Mouse (Mus musculus) CD4-positive helper T cell, adult 2 months (primary cell): ENCODE results near the gene Rps6kb1.
A peak's percentile ranks its signal among the peaks of the same experiment; 100 is the strongest.
"Not testable (repeated sequence)": the region's sequence is repeated elsewhere in the genome, so short reads cannot be mapped to it uniquely, and the experiment has no call there.

Experiments
- DNase-seq: peaks from one replicate; pipeline ENCODE4 v3.0.0-alpha.2; 2012; ENCODE audit warnings: low read depth, missing footprints, low spot score

Rps6kb1 gene

DNA sequence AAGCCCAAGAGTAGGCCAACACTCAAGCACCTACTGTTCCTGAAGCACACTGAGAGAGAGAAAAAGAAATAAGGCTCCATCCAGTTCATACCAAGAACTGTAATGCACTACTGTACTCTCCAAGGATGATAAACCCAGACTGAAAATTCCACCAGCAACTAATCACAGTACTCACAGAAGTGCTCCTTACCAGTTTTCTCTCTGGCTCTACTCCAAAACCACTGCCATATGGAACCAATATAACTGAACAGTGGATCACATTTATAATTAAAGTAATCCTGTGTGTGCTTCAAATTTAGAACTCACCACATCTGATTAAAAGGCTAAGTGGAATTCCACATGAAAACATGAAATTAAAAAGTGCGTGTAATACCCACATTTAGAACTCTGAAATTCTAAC, 1.8 kb downstream of the Rps6kb1 start:
- DNase-seq: no peak

DNA sequence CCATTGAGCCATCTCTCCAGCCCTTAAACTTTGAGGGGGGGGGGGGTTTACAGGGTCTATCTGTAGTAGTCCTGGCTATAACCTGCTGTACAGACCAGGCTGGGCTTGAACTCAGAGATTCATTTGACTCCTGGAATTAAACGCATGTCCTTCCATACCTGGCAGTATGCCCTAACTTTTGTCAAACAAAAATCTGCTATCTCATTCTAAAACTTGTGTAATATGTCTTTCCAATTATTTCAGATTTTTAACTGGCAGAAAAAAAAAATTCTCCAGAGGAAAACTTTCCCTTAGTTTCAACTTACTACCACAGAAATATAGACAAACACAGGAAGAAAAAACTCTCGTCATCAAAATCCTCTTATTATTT, 4.1 kb downstream of the Rps6kb1 start:
- DNase-seq: no peak

DNA sequence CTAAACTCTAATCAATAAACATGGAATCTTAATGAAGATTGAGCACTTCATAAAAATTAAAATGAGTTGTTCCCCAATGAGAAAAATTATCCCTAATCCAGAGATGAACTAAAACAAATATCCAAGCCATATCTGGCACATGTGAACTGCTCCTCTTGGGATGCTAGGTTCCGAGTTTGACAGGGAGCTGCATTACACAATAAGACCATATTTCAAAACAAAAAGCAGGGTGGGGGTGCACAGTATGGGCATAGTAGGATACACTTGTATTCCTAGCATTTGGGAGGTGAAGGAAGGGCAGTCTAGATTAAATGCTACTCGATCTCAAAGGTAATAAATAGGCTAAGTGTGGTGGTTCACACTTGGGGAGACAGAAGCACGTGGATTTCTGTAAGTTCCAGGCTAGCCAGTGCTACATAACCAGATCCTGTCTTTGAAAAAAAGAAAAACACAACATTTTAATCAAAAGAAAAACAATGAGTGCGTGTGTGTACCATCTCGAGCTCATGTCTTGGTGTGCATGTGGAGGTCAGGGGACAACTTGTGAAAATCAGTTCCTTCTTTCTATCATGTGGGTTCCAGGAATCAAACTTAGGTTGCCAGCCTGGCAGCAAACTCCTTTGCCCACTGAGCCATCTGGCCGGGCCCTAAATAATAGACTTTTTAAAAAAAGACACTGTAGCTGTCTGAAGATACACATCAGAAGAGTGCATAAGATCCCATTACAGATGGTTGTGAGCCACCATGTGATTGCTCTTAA, 4.7 kb downstream of the Rps6kb1 start:
- DNase-seq: no peak

DNA sequence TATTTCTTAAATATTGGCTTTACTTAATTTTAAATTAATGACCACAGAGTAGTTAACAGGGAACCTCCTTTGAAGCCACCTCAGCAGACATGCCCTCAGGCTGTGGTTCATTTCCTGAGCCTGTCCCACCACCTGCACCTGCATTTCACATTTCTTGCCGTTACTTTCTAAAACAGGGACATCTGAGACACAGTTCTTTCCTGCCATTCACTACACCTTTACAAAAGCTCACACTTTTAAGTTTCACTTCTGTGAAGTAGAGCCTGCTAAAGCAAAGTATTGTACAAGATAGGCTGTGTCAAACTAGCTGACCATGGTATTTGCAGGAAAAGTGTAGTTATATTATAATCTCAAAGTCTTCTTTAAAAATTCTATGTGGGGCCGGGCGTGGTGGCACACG, 5.8 kb downstream of the Rps6kb1 start:
- no peak for DNase-seq

DNA sequence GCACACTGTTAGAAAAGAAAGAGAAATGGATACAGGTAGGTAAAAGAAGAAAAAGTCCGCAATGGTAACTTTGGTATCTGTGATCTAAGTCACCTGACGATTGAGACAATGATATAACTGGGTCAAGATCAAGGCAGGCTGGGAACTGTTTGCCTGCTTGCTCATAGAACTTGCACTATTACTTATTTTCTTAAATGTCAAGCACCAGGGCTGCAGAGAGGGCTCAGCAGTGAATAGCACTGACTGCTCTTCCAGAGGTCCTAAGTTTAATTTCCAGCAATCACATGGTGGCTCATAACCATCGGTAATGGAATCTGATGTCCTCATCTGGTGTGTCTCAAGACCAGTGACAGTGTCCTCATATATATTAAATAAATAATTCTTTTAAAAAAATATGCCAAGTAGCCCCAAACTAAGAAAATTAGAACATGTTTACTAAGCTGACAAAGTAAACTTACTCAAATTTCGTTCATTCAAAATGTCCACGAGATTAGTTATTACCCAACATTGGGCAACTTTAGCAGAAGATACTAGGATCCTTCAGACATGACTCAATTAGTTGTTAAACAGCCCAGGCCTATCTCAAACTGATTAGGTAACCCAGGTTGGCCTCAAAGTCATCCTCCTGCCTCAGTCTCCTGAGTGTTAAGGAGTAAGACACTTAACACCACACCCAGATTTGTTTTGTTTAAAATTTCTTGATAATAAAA, 10.2 kb downstream of the Rps6kb1 start:
- DNase-seq: no peak

DNA sequence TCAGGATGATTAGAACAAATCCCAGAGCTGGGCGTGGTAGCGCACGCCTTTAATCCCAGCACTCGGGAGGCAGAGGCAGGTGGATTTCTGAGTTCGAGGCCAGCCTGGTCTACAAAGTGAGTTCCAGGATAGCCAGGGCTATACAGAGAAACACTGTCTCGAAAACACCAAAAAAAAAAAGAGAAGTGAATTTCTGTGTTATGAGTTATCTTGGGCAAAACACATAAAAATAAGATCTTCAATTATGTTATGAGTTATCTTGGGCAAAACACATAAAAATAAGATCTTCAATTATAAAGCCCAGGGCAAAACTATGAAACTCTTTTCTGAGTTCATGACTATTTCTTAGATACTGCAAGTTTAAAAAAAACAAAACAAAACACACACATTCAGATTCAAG, 11.3 kb downstream of the Rps6kb1 start:
- not testable (repeated sequence) for DNase-seq

DNA sequence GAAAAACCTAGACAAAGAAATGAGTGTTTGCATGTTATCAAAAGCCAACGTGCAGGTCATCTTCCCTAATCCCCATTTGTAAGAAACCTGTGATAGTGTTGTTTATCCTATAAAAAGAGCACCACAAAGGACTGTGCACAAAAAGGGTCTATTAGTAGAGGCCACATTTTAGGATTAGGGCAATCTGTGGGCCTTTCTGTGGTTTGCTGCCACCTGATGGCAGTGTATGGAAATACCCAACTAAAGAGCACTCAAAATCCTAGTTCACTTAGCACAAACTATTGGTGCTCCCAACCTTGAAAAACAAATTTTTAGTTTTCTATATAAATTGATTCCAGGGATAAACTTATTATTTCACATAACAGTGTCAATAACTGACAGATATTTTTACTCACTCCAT, 11.8 kb downstream of the Rps6kb1 start:
- peak; percentile 32 for DNase-seq

DNA sequence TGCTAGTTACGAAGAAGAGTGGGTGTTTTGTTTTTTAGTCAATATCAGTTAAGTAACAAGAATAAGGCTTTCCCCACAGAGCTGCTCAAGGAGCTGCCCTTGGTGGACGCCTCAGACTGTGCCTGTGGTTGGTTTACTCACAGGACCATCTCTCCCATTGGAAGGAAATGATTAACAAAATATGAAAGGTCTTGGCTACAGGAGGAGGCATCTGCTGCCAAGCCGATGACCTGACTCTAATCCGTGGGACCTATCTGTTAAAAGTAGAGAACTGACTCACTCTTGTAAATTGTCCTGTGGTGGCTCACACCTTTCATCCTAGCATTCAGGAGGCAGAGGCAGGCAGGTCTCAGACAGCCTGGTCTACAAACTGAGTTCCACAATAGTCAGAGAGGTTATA, 17.1 kb downstream of the Rps6kb1 start:
- DNase-seq: no peak

DNA sequence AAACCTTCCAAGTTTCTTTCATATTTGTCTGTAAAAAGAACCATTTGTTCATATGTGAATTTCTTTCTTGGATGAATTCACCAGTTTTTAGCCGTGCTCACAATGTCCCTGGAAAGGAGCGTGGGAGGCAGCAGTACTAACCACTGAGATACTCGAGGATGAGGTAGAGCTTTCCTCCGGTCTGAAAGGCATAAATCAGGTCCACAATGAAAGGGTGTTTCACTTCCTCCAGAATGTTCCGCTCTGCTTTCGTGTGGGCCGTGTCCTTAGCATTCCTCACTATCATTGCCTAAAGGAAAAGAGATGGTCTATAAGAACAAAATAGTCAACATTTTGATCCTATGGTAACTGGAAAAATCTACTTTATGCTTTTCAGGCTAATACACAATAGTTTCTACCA, 24.9 kb downstream of the Rps6kb1 start:
- DNase-seq: no peak

DNA sequence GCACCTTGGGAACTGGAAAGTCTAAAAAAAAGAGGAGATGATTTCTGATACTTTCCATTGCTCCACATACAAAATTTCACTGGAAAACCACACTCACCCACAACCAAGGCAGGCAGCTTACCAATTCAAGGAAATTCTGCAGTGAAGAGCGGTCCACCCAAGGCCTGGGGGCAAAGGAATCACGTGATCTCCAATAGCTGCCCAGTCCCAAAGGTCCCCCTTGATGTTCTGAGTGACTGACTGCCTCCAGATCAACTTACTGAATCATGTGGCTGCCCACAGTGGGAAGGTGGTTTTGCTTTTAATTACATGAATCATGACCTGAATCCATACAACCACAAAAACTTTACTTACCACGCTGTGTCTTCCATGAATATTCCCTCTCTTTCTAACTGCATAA, 27.4 kb downstream of the Rps6kb1 start:
- DNase-seq: no peak

DNA sequence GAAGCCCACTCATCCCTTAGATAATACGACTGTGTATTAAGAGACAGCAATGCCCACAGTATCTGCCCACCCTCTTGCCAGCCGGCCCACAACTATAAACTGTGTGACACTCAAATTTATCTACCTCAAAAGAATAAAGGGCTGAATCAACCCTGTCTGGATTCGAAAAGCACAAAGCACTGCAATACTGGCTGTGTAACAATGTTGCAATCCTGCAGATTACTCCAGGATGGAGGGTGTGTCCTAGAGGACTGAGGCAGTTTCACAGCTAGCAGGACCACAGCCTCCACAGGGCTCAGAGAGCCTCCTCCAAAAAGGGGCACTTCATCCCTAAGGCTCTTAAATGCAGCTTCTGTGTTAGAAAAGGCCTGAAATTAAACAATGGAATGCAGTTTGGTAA, 28.0 kb downstream of the Rps6kb1 start:
- DNase-seq: no peak

DNA sequence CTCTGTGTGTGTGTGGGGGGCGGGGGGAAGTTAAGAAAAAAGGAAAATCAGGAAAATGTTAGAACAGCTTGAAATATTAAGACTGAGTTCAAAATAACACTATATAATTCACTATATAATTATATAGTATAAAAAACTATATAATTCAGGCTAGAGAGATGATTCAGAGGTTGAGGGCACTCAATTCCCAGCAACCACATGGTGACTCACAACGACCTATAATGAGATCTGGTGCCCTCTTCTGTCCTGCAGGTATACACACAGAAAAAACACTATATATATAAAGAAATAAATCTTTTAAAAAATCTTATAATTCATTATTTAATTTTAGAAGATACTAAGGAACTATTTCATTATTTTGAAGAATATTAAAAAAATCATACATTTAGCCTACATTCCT, 36.6 kb downstream of the Rps6kb1 start:
- DNase-seq: no peak

DNA sequence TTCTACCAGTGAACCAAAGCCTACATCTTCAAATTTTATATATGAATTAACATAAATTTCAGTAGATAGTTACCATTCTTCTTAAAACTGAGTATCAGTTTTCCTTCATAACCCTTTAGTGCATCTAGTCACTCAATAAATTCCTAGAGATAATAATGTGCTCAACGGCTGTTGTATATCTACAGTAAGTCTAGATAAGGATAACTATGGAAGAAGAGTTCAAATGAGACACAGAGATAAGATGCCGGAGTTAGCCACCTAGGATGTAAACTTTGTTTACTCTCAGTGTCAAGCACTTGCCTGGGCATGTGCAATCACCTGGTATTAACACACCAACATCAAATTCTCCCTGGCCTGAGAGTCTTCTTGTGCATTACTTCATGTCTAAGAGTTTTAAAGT, 37.3 kb downstream of the Rps6kb1 start:
- no peak for DNase-seq

DNA sequence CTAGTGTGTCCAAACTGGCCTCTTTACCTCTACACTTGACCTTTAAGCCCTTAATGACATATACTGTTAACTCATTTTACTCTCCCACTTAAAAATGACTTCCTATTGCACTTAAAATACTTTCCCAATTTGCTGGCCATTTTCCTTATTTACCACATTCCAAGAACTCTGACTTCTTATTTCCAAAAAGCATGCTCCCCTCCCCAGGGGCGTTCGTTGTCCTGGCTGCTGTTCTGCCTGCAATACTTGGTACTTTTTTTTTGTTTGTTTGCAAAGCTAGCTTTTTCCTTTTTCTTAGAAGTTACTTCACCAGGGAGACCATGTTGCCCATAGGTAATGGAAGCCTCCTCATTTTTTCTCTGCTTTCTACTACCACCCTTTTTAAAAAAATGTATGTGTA, 41.5 kb downstream of the Rps6kb1 start:
- DNase-seq: no peak

DNA sequence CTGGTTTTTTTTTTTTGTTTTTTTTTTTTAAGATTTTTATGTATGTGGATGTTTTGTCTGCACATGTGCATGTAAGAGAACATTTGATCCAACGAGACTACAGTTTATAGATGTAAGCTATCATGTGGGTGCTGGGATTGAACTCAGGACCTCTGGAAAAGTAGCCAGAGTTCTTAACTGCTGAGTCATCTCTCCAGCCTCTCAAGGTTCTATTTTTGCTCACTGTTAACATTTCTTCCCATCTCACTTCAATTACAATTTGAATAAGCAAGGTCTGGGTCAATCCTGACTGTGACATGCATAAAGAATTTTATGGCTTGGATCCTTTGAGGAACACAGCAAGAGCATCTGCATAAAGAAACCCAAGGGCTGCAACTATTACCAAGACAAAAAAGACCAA, 43.8 kb downstream of the Rps6kb1 start:
- DNase-seq: no peak

DNA sequence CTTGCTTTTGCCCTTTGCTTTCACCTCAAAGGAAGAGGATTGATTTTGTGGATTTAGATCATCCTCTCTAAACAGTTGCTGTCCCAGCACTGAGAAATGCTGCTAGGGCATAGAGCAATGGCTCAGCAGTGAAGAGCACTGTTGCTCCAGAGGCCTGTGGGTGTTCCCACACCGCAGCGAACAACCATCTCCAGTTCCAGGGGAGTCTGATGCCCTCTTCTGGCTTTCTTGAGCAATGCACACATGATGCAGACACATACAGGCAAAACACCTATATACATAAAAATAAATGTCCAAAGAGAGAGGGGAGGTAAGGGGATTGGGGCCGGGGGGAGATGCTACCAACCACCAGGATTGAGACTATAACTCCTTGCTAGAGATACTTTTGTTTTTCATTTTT, 46.7 kb downstream of the Rps6kb1 start:
- DNase-seq: no peak

DNA sequence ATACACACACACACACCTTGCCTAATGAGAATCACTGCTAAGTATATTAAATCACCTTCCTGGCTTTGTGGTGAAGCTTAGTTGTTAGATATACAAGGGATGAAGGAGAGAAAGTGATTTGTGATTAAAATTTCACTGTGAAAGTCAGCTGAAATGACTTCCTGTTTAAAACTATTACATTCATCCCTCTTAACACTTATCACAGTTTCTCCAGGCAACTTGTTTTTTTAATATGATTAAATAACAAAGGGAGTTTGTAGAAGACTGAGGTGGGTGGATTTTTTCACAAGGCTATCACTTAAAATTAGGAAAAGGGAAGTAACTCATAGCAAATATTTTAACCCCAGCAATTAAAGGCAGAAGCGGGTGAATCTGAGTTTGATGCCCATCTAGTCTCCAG, 47.2 kb downstream of the Rps6kb1 start:
- no peak for DNase-seq

DNA sequence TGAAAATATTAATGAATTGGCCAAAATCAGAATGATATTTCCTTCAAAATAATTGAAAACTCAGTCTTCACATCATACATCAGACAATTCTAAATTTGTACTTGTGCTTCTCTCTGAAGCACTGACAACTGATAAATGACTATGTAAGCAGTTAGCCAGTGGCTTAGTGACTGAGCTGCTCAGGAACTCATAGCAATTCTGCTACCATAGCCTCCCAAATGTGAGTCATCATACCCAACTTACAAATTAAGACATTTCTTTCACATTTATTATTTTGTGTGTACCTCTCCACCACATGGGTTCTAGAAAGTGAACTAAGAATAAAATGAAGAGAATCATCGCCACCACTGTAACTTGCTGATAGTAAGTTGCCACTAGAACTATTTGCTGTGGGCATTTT, 53.8 kb downstream of the Rps6kb1 start:
- no peak for DNase-seq

DNA sequence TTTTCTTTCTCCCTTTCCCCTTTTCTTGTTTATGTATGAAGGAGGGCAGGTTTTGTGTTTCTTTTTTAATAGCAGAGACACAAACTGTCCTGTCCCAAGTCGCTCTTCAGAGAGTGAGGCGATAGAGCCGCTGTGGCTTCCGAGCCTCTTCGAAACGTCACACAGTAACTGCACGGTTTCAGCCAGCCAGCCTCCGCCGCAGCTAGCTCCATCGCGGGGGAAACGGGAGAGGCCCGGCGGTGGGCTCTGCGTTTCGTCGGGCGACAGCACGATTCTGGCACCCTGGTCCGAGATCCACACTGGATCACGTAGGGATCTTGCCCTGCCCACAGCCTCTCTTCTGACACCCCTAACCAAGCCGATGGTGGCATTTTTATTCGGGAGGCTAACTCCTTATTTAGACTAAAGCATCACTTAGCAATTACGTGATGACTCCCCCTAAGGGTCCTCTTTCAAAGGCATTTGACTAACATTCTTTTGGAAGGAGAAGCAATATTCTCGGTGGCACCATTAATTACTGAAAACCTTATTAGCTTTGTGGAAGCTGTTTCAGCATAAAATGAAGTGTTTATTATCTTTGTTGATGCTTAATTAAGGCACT, 59.6 kb downstream of the Rps6kb1 start:
- no peak for DNase-seq

DNA sequence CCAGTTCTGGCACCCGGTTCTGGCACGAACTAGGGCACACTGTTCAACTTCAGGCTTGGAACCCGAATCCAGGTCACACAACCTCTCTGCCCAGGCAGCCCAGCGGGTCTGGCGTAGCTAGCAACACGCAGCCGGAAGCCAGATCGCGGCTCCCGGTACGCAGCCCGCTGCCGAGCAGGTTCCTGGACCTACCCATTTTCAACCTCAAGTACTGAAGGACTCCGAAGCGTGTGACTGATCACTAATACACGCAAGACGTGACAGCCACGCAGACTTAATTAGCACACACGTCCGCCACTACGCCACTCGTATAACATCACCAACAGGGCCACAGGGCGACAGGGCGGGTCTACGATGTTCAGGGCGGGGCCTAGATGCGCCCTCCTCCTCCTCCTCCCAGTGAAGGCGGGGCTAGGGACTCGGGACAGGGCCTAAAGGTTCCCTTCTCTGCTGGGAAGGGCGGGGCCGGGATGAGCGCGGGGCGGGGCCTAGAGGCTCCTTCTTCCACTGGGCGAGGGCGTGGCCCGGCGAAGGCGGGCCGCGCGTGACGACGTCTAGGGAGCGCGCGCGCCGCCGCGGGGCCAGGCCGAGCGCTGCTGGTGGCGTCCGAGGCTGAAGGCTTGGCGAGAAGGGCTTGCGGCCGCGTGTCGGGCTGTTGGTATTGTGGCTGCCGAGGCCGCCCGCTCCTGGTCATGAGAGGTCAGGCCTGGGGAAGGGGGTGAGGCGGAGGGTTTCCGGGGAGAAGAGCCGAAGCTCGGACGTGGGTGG, 60.3 kb downstream of the Rps6kb1 start, which contains the start of gene Rnft1:
Rnft1 (plus strand) TSS at position 557 of the 768 bp plus-strand sequence.
- peak; percentile 99 for DNase-seq

DNA sequence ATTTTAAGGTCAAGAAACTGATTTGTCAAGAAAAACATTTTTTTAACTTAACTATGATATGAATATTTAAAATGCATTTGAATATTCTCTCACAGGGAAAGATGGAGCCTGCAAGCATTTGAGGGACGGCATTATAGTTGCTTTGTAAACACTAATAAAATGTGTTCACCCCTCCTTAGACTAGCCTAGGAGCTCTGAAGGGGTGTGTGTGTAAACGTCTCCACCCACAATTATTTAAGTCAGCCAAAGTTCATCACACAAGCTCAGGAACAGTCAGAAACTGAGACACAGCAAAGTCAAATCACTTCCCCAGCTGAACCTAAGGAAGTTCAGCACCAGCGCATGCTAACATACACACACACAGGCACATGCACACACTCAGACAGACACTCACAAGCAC, 71.0 kb downstream of the Rps6kb1 start:
- DNase-seq: no peak

DNA sequence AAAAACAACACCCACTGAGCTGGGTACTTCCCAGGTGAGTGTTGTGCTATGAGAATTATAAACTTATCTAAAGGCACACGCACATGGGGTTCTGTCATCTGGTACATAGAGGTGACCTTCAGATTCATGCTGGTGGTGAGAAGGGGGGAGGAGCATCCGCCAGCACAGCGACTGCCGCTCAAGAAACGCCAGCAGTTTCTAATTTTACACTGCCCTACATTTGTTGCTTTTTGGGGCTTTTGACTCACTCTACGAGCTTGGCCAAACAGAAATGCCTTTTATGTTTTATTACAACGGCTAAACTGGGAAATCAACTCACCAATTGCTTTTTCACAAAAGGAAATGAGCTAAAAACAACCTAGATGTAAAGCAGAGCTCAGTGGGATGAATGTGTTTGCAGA, 71.8 kb downstream of the Rps6kb1 start:
- DNase-seq: peak; percentile 47
